Mouse (Mus musculus): ENCODE data around the gene Rnf166. TPM values are rescaled to one million over a fixed set of nuclear protein-coding genes. Genes with fewer than 3 reads are reported as not detected.
A peak's percentile ranks its signal among the peaks of the same experiment; 100 is the strongest.

Rnf166 gene
- polyA plus RNA-seq, 1 experiment from 2014 or later, result 40.8 TPM

- H3K9me3 ChIP-seq (ENCODE audit: control insufficient read depth, low read length), result no peaks in the 10 kb centered on the region
- peaks cover 97% of the 10 kb centered on the region for H3K36me3 ChIP-seq (ENCODE audit: control insufficient read depth, insufficient read depth, low read length)
- H3K4me2 ChIP-seq (ENCODE audit: low read length), result no peak overlapping the region
- no peak for ATAC-seq (ENCODE audit: insufficient number of reproducible peaks, insufficient read depth, low FRiP score, low read depth)
- no peak overlapping the region for H3K4me3 ChIP-seq (ENCODE audit: control insufficient read depth in 1 of 2, insufficient read depth in 1 of 2, low read depth in 1 of 2, low read length in 2 of 2)
- no peak overlapping the region for H3K9ac ChIP-seq (ENCODE audit: low read length)
- no peak overlapping the region for H3K27ac ChIP-seq (replicated peaks in 1 of 2; ENCODE audit: control insufficient read depth in 1 of 2, insufficient read depth in 1 of 2, low read depth in 2 of 2, low read length in 2 of 2)
- H3K27me3 ChIP-seq (ENCODE audit: control insufficient read depth, insufficient read depth, low read length), result no peaks in the 10 kb centered on the region
- WGBS, result 96% methylated on average over 9 of the region's 9 CpGs
- H3K4me1 ChIP-seq (ENCODE audit: control insufficient read depth in 2 of 2, insufficient read depth in 2 of 2, low read length in 2 of 2), result no peaks in the 10 kb centered on the region
These were observed 12.5 kb upstream of the Rnf166 start for GRCm38 (mm10) chr8:122488387-122488786.

- WGBS, result 87% methylated on average over 12 of the region's 12 CpGs
- no peak overlapping the region for H3K4me3 ChIP-seq (ENCODE audit: control insufficient read depth in 1 of 2, insufficient read depth in 1 of 2, low read depth in 1 of 2, low read length in 2 of 2)
- H3K4me1 ChIP-seq (ENCODE audit: control insufficient read depth in 2 of 2, insufficient read depth in 2 of 2, low read length in 2 of 2), result no peaks in the 10 kb centered on the region
- H3K27me3 ChIP-seq (ENCODE audit: control insufficient read depth, insufficient read depth, low read length), result no peaks in the 10 kb centered on the region
- H3K4me2 ChIP-seq (ENCODE audit: low read length), result no peak overlapping the region
- no peaks in the 10 kb centered on the region for H3K9me3 ChIP-seq (ENCODE audit: control insufficient read depth, low read length)
- no peak overlapping the region for H3K27ac ChIP-seq (replicated peaks in 1 of 2; ENCODE audit: control insufficient read depth in 1 of 2, insufficient read depth in 1 of 2, low read depth in 2 of 2, low read length in 2 of 2)
- ATAC-seq (ENCODE audit: insufficient number of reproducible peaks, insufficient read depth, low FRiP score, low read depth), result no peak
- H3K36me3 ChIP-seq (ENCODE audit: control insufficient read depth, insufficient read depth, low read length), result peaks cover 96% of the 10 kb centered on the region
- H3K9ac ChIP-seq (ENCODE audit: low read length), result no peak overlapping the region
These were observed 9.0 kb upstream of the Rnf166 start for GRCm38 (mm10) chr8:122484831-122485230.

- no peak for ATAC-seq (ENCODE audit: insufficient number of reproducible peaks, insufficient read depth, low FRiP score, low read depth)
- no peak overlapping the region for H3K4me3 ChIP-seq (ENCODE audit: control insufficient read depth in 1 of 2, insufficient read depth in 1 of 2, low read depth in 1 of 2, low read length in 2 of 2)
- H3K27me3 ChIP-seq (ENCODE audit: control insufficient read depth, insufficient read depth, low read length), result no peaks in the 10 kb centered on the region
- peaks cover 96% of the 10 kb centered on the region for H3K36me3 ChIP-seq (ENCODE audit: control insufficient read depth, insufficient read depth, low read length)
- WGBS, result 94% methylated on average over 7 of the region's 7 CpGs
- no peak overlapping the region for H3K9ac ChIP-seq (ENCODE audit: low read length)
- H3K4me1 ChIP-seq (ENCODE audit: control insufficient read depth in 2 of 2, insufficient read depth in 2 of 2, low read length in 2 of 2), result no peaks in the 10 kb centered on the region
- H3K4me2 ChIP-seq (ENCODE audit: low read length), result no peak overlapping the region
- no peaks in the 10 kb centered on the region for H3K9me3 ChIP-seq (ENCODE audit: control insufficient read depth, low read length)
- H3K27ac ChIP-seq (replicated peaks in 1 of 2; ENCODE audit: control insufficient read depth in 1 of 2, insufficient read depth in 1 of 2, low read depth in 2 of 2, low read length in 2 of 2), result no peak overlapping the region
These were observed 8.0 kb upstream of the Rnf166 start for GRCm38 (mm10) chr8:122483877-122484276.

- WGBS, result 95% methylated on average over 8 of the region's 8 CpGs
- no peak overlapping the region for H3K4me2 ChIP-seq (ENCODE audit: low read length)
- H3K9ac ChIP-seq (ENCODE audit: low read length), result no peak overlapping the region
- no peaks in the 10 kb centered on the region for H3K27me3 ChIP-seq (ENCODE audit: control insufficient read depth, insufficient read depth, low read length)
- ATAC-seq (ENCODE audit: insufficient number of reproducible peaks, insufficient read depth, low FRiP score, low read depth), result no peak
- H3K27ac ChIP-seq (replicated peaks in 1 of 2; ENCODE audit: control insufficient read depth in 1 of 2, insufficient read depth in 1 of 2, low read depth in 2 of 2, low read length in 2 of 2), result no peak overlapping the region
- no peak overlapping the region for H3K4me3 ChIP-seq (ENCODE audit: control insufficient read depth in 1 of 2, insufficient read depth in 1 of 2, low read depth in 1 of 2, low read length in 2 of 2)
- peaks cover 96% of the 10 kb centered on the region for H3K36me3 ChIP-seq (ENCODE audit: control insufficient read depth, insufficient read depth, low read length)
- no peaks in the 10 kb centered on the region for H3K4me1 ChIP-seq (ENCODE audit: control insufficient read depth in 2 of 2, insufficient read depth in 2 of 2, low read length in 2 of 2)
- no peaks in the 10 kb centered on the region for H3K9me3 ChIP-seq (ENCODE audit: control insufficient read depth, low read length)
These were observed 6.6 kb upstream of the Rnf166 start for GRCm38 (mm10) chr8:122482448-122482847.

GRCm38 (mm10) chr8:122474951-122475560, 808 bp downstream of the Rnf166 start:
- Histone ChIP-seq H3K4me2 (ENCODE audit: low read length) (peak overlapping the region; percentile 87), H3K9me3 (ENCODE audit: control insufficient read depth, low read length) (no peaks in the 10 kb centered on the region), H3K4me3 (ENCODE audit: control insufficient read depth in 1 of 2, insufficient read depth in 1 of 2, low read depth in 1 of 2, low read length in 2 of 2) (peak overlapping the region; percentile 94 to 99), H3K9ac (ENCODE audit: low read length) (peak overlapping the region; percentile 97), H3K27ac (replicated peaks in 1 of 2; ENCODE audit: control insufficient read depth in 1 of 2, insufficient read depth in 1 of 2, low read depth in 2 of 2, low read length in 2 of 2) (peak overlapping the region; percentile 28 to 91), H3K4me1 (ENCODE audit: control insufficient read depth in 2 of 2, insufficient read depth in 2 of 2, low read length in 2 of 2) (peaks cover 2 to 21% of the 10 kb centered on the region in 2 experiments; a peak in 3 of 4 replicates), H3K36me3 (ENCODE audit: control insufficient read depth, insufficient read depth, low read length) (peaks cover 62% of the 10 kb centered on the region), H3K27me3 (ENCODE audit: control insufficient read depth, insufficient read depth, low read length) (no peaks in the 10 kb centered on the region)
- ATAC-seq (ENCODE audit: insufficient number of reproducible peaks, insufficient read depth, low FRiP score, low read depth), result peak; percentile 37; the same call in 1 of the 2 replicates
- WGBS, result 2% methylated on average over 16 of the region's 16 CpGs

GRCm38 (mm10) chr8:122473911-122474421, 1.9 kb downstream of the Rnf166 start:
- WGBS, result 83% methylated on average over 8 of the region's 8 CpGs
- Histone ChIP-seq H3K4me1 (ENCODE audit: control insufficient read depth in 2 of 2, insufficient read depth in 2 of 2, low read length in 2 of 2) (peaks cover 2 to 21% of the 10 kb centered on the region in 2 experiments; a peak in 3 of 4 replicates), H3K9me3 (ENCODE audit: control insufficient read depth, low read length) (no peaks in the 10 kb centered on the region), H3K27me3 (ENCODE audit: control insufficient read depth, insufficient read depth, low read length) (no peaks in the 10 kb centered on the region), H3K36me3 (ENCODE audit: control insufficient read depth, insufficient read depth, low read length) (peaks cover 61% of the 10 kb centered on the region), H3K4me3 (ENCODE audit: control insufficient read depth in 1 of 2, insufficient read depth in 1 of 2, low read depth in 1 of 2, low read length in 2 of 2) (no peak overlapping the region), H3K4me2 (ENCODE audit: low read length) (peak overlapping the region; percentile 87), H3K9ac (ENCODE audit: low read length) (no peak overlapping the region), H3K27ac (replicated peaks in 1 of 2; ENCODE audit: control insufficient read depth in 1 of 2, insufficient read depth in 1 of 2, low read depth in 2 of 2, low read length in 2 of 2) (no peak overlapping the region)
- no peak for ATAC-seq (ENCODE audit: insufficient number of reproducible peaks, insufficient read depth, low FRiP score, low read depth)

- Histone ChIP-seq H3K27me3 (ENCODE audit: control insufficient read depth, insufficient read depth, low read length) (no peaks in the 10 kb centered on the region), H3K4me2 (ENCODE audit: low read length) (no peak overlapping the region), H3K9ac (ENCODE audit: low read length) (no peak overlapping the region), H3K36me3 (ENCODE audit: control insufficient read depth, insufficient read depth, low read length) (peaks cover 76% of the 10 kb centered on the region), H3K9me3 (ENCODE audit: control insufficient read depth, low read length) (no peaks in the 10 kb centered on the region), H3K4me1 (ENCODE audit: control insufficient read depth in 2 of 2, insufficient read depth in 2 of 2, low read length in 2 of 2) (peaks cover 0 to 14% of the 10 kb centered on the region in 2 experiments; a peak in 2 of 4 replicates), H3K4me3 (ENCODE audit: control insufficient read depth in 1 of 2, insufficient read depth in 1 of 2, low read depth in 1 of 2, low read length in 2 of 2) (no peak overlapping the region), H3K27ac (replicated peaks in 1 of 2; ENCODE audit: control insufficient read depth in 1 of 2, insufficient read depth in 1 of 2, low read depth in 2 of 2, low read length in 2 of 2) (no peak overlapping the region)
- no peak for ATAC-seq (ENCODE audit: insufficient number of reproducible peaks, insufficient read depth, low FRiP score, low read depth)
- 79% methylated on average over 5 of the region's 5 CpGs for WGBS
These were observed 5.2 kb downstream of the Rnf166 start for GRCm38 (mm10) chr8:122470691-122471090.

- H3K9me3 ChIP-seq (ENCODE audit: control insufficient read depth, low read length), result no peaks in the 10 kb centered on the region
- no peak overlapping the region for H3K9ac ChIP-seq (ENCODE audit: low read length)
- no peak overlapping the region for H3K27ac ChIP-seq (replicated peaks in 1 of 2; ENCODE audit: control insufficient read depth in 1 of 2, insufficient read depth in 1 of 2, low read depth in 2 of 2, low read length in 2 of 2)
- no peaks in the 10 kb centered on the region for H3K27me3 ChIP-seq (ENCODE audit: control insufficient read depth, insufficient read depth, low read length)
- no peak for ATAC-seq (ENCODE audit: insufficient number of reproducible peaks, insufficient read depth, low FRiP score, low read depth)
- H3K4me1 ChIP-seq (ENCODE audit: control insufficient read depth in 2 of 2, insufficient read depth in 2 of 2, low read length in 2 of 2), result peaks cover 0 to 12% of the 10 kb centered on the region in 2 experiments; a peak in 2 of 4 replicates
- peaks cover 82% of the 10 kb centered on the region for H3K36me3 ChIP-seq (ENCODE audit: control insufficient read depth, insufficient read depth, low read length)
- WGBS, result 89% methylated on average over 10 of the region's 10 CpGs
- H3K4me3 ChIP-seq (ENCODE audit: control insufficient read depth in 1 of 2, insufficient read depth in 1 of 2, low read depth in 1 of 2, low read length in 2 of 2), result no peak overlapping the region
- no peak overlapping the region for H3K4me2 ChIP-seq (ENCODE audit: low read length)
These were observed 5.9 kb downstream of the Rnf166 start for GRCm38 (mm10) chr8:122469965-122470364.
